Mouse (Mus musculus) CD8-positive naive resting alpha-beta T cell, adult 2 months (primary cell): ENCODE measurements around the gene Loxl1.
A peak's percentile ranks its signal among the peaks of the same experiment; 100 is the strongest.
"Not testable (repeated sequence)": the region's sequence is repeated elsewhere in the genome, so short reads cannot be mapped to it uniquely, and the experiment has no call there.

Experiments
- DNase-seq, 2 experiments: peaks; one replicate each; pipeline ENCODE4 v3.0.0; 2022; ENCODE audit warnings: low read depth in 2 of 2, low spot score in 2 of 2

Gene Loxl1

DNA sequence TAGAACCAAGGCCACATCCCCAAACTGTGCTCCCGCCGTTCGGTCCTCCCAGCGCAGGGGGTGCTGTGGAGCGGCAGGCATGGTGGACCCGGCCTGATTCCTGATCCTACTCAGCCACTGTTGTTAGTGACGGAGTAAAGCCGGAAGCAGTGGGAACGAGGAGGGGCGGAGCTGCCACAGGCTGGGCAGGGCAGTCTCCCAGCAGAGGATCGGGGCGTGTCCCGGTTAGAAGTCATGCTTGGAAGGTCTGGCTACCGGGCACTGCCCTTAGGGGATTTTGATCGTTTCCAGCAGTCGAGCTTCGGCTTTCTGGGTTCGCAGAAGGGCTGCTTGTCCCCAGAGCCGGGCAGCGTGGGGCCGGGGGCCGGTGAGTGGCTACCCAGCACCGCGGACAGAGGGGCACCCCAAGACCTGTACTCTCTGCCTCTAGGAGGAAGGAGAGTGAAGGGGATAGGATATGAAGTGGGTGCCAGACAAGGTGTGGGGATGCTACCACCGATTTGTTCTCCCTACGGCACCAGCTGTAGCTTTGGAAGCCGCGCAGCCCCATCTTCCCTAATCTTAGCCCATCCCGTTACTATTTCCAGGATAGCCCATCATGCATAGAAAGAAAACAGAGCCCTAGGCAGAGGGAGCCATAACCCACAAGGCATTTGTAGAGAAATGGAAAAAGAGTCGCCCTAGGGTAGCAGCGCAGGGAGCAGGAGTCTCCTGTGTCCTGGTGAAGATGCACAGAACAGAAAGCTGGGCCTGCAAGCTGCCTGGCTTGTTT lies 59.8 kb downstream of the Loxl1 start, which contains the start of gene Stoml1:
Gene Stoml1 (plus strand): TSS at position 132 of the 772 bp plus-strand sequence.
- DNase-seq: peak; percentile 93 to 96

- not testable (repeated sequence) for DNase-seq
Measured at GRCm38 (mm10) chr9:58250730-58251129, 62.3 kb downstream of the Loxl1 start.

DNA sequence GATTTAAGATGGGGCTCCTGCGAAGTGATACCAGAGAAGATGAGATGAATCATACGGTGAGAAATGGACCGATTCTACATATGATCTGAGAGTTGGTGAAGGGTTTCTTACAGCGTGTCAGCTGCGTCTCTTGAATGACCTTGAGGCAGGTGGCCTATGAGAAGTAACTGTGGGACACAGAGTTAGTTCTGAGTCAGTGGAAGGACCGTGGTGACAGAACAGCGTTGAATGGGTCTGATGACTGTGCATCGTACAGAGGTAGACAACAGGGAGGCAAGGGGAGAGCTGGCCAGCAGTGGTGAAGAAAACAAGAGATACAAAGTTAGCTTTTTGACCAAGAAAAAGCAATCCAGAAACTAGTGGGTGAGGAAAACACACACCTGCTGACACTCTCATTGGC lies 62.7 kb downstream of the Loxl1 start:
- DNase-seq: no peak

DNA sequence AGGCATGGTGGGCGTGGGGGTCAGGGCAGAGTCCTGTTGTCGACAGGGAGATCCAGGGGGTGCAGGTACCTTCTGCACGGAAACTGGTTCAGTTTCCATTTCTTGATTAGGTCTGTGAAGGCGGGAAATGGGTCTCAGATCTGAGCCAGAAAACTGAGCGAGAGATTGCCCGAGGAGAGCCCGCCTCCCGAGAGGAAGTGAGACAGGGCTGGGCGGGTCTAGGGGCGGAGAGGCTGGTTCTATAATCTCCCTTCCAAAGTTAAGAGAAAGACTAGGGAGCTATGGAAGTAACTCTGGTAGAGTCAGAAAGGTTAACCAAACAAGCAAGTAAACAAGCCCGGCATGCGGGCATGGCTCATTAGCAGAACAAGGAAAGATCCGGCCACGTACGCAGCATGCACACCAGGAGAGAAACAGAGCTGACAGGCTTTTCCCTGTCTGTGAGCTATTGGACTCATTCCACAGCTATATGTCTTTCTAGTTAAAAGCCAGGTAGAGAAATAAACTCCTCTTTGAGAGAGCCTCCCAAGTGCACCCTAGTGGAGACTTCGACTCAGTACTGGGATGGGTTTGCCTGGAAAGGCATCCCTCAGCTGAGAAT lies 63.3 kb downstream of the Loxl1 start, which contains the start of gene Pml:
Gene Pml (minus strand): TSS at position 195 of the 601 bp plus-strand sequence.
- peak; percentile 49 to 60 for DNase-seq

DNA sequence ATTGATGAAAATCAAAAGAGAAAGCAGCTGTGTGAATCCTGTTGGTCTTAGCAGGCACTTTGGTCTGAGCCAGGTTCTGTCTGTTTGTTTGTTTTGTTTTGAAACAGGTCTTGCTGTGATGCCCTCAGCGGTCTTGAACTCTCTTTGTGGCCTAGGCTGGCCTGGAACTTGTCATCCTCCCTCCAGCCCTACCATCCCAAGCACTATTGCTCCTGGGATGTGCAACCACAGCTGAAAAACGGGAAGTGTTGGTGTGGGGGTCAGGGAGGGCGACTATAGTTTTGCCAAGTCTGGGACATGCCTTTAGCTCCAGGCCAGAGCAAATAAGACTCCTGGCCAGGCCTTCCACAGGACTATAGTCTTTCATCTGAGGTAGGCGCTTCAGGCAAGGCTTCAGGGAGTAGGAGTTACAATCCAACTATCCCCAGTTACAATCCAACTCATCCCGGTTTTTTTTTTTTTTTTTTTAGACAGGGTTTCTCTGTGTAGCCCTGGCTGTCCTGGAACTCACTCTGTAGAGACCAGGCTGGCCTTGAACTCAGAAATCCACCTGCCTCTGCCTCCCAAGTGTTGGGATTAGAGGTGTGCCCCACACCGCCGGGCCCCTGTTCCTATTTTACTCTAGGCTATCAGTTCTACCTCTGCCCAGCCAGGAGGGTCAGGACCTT lies 64.1 kb downstream of the Loxl1 start:
- DNase-seq: no peak

DNA sequence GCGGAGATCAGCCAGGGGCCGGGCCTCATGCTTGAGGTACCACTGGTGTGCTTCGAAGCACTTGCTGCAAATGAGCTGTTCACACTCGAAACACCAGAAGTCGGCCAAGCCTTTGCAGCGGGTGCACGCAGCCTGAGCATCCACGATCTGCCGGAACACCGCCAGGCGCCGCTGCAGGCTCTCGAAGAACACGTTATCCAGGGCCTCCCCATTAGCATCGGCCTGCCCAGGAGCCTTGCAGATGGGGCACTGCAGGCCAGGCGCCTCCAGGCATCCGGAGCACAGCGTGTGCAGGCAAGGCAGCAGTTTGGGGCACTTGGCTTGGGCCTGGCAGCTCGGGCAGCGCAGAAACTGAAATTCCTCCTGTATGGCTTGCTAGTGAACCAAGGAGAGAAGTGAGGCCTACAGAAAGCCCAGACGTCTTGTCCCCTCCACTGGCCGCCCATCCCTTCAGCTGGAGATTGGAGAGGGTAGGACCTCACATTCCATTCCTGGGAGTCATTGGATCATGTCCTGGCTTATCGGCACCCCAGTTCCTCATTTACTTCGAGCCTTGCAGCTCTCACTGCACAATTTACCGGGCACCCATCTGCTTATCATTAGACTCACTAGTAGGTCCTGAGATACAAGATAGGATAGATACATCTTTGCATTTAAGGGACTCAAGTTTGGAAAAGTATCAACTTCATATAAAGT lies 65.8 kb downstream of the Loxl1 start:
- DNase-seq: peak; percentile 71 to 77

GRCm38 (mm10) chr9:58246083-58246591 lies 66.8 kb downstream of the Loxl1 start:
- DNase-seq: no peak

- no peak for DNase-seq
Measured at GRCm38 (mm10) chr9:58243696-58244095, 69.3 kb downstream of the Loxl1 start.

- no peak for DNase-seq
Measured at GRCm38 (mm10) chr9:58242696-58243095, 70.3 kb downstream of the Loxl1 start.

DNA sequence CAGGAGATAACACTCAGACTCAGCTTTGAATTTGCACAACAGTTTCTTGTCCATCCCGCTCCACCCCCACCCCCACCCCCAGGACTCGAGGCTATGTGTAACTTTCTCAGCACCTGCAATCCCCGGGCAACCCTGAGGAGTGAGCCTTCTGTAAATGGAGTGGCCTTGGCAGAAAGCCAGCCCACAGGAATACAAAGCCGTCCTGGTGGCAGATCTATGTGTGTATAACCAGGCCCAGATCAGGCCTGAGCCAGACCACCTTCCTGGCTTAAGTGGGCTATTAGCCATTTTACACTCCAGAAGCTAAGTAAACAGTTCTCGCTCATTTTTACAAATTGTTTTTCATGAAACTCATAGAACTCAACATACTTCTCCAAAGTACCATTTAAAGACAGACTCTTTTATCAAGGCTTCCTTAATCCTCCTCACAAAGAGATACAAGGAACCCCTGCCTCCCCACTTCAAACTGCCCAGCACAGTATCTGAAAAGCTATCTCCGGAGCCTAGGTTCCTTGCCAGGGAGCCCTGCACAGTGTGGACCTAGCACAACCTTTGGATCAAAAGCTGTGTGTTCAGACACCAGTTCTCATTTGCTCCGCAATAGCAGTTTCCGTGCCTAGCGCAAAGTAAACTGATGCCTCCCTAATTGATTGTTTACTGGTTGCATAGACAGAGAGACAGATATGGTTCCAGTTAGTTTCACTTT lies 71.1 kb downstream of the Loxl1 start:
- no peak for DNase-seq
